Mouse (Mus musculus) right cerebral cortex, adult 18-20 months (tissue): ENCODE measurements around the gene Wbp1l.

ENCODE experiments used
- DNase-seq: peaks from one replicate; pipeline ENCODE4 v3.0.0; 2022; ENCODE audit warnings: mixed read lengths

Wbp1l gene

GRCm38 (mm10) chr19:46599375-46600256, 732 bp downstream of the Wbp1l start:
- peak; percentile 18 for DNase-seq

- DNase-seq = no peak
These were observed 1.5 kb downstream of the Wbp1l start for GRCm38 (mm10) chr19:46600371-46600770.

GRCm38 (mm10) chr19:46601491-46601890, 2.6 kb downstream of the Wbp1l start:
- no peak for DNase-seq

GRCm38 (mm10) chr19:46602406-46602805, 3.5 kb downstream of the Wbp1l start:
- no peak for DNase-seq

GRCm38 (mm10) chr19:46606718-46607117, 7.8 kb downstream of the Wbp1l start:
- DNase-seq = no peak

- DNase-seq = peak; percentile 28
These were observed 8.5 kb downstream of the Wbp1l start for GRCm38 (mm10) chr19:46607424-46607823.

GRCm38 (mm10) chr19:46608158-46608557, 9.3 kb downstream of the Wbp1l start:
- no peak for DNase-seq

- no peak for DNase-seq
These were observed 17.5 kb downstream of the Wbp1l start for GRCm38 (mm10) chr19:46616378-46616777.

- no peak for DNase-seq
These were observed 18.5 kb downstream of the Wbp1l start for GRCm38 (mm10) chr19:46617361-46617760.

- DNase-seq = no peak
These were observed 19.4 kb downstream of the Wbp1l start for GRCm38 (mm10) chr19:46618322-46618721.

- peak; percentile 33 for DNase-seq
These were observed 20.1 kb downstream of the Wbp1l start for GRCm38 (mm10) chr19:46619001-46619400.

GRCm38 (mm10) chr19:46619518-46619917, 20.6 kb downstream of the Wbp1l start:
- DNase-seq = no peak

GRCm38 (mm10) chr19:46620016-46620808, 21.3 kb downstream of the Wbp1l start:
- DNase-seq = peak; percentile 81

- peak; percentile 49 for DNase-seq
These were observed 22.6 kb downstream of the Wbp1l start for GRCm38 (mm10) chr19:46621236-46622183.

- no peak for DNase-seq
These were observed 23.8 kb downstream of the Wbp1l start for GRCm38 (mm10) chr19:46622659-46623193.

- DNase-seq = peak; percentile 30
These were observed 24.3 kb downstream of the Wbp1l start for GRCm38 (mm10) chr19:46623194-46623667.

GRCm38 (mm10) chr19:46623790-46624772, 25.2 kb downstream of the Wbp1l start:
- DNase-seq = no peak

GRCm38 (mm10) chr19:46625015-46625414, 26.1 kb downstream of the Wbp1l start:
- no peak for DNase-seq

GRCm38 (mm10) chr19:46625519-46625918, 26.6 kb downstream of the Wbp1l start:
- no peak for DNase-seq

GRCm38 (mm10) chr19:46628403-46628802, 29.5 kb downstream of the Wbp1l start:
- no peak for DNase-seq

- DNase-seq = no peak
These were observed 30.9 kb downstream of the Wbp1l start for GRCm38 (mm10) chr19:46629807-46630206.
